Mouse (Mus musculus) midbrain, embryonic 14.5 days (tissue): ENCODE measurements around the gene Oas3. TPM values are rescaled to one million over a fixed set of nuclear protein-coding genes. Genes with fewer than 3 reads are reported as not detected.

Source experiments
- ATAC-seq: fragments of 200-750 bp; cut with Nextera tagmentation; 2 replicates; pipeline ENCODE4 v1.8.0; 2017; ENCODE audit warnings: moderate number of reproducible peaks, moderate library complexity; ENCODE audit not compliant: low FRiP score, low TSS enrichment
- DNase-seq: peaks from one replicate; pipeline ENCODE4 v3.0.0-alpha.2; 2015
- H3K27ac ChIP-seq: fragments of 300-500 bp; sonication (generic); replicated peaks from 2 replicates; pipeline ENCODE4 v1.5.1; 2014; ENCODE audit warnings: mild to moderate bottlenecking, low read depth, low read length, moderate library complexity
- H3K27me3 ChIP-seq: fragments of 300-500 bp; sonication (generic); 2 replicates; pipeline ENCODE4 v1.6.1; 2014; ENCODE audit warnings: low read length, control low read depth, mixed read lengths; ENCODE audit not compliant: control insufficient read depth, insufficient read depth
- H3K36me3 ChIP-seq: fragments of 300-500 bp; sonication (generic); 2 replicates; pipeline ENCODE4 v1.6.1; 2014; ENCODE audit warnings: low read length, control low read depth; ENCODE audit not compliant: control insufficient read depth, insufficient read depth
- H3K4me1 ChIP-seq: fragments of 300-500 bp; sonication (generic); 2 replicates; pipeline ENCODE4 v1.6.1; 2014; ENCODE audit warnings: mild to moderate bottlenecking, antibody characterized with exemption, low read length, control low read depth; ENCODE audit not compliant: control insufficient read depth, insufficient read depth
- H3K4me2 ChIP-seq: fragments of 300-500 bp; sonication (generic); 2 replicates; pipeline ENCODE4 v1.6.1; 2014; ENCODE audit warnings: mild to moderate bottlenecking, low read length, moderate library complexity
- H3K4me3 ChIP-seq: fragments of 300-500 bp; sonication (generic); replicated peaks from 2 replicates; pipeline ENCODE4 v1.5.1; 2014; ENCODE audit warnings: low read depth, low read length
- H3K9ac ChIP-seq: fragments of 300-500 bp; sonication (generic); replicated peaks from 2 replicates; pipeline ENCODE4 v1.6.1; 2014; ENCODE audit warnings: mild to moderate bottlenecking, low read length, moderate library complexity
- H3K9me3 ChIP-seq: fragments of 300-500 bp; sonication (generic); 2 replicates; pipeline ENCODE4 v1.6.1; 2016; ENCODE audit warnings: low read length, control low read depth, mixed read lengths; ENCODE audit not compliant: control insufficient read depth
- WGBS: fragments of 180-500 bp; shearing (Covaris S2); extraction: QIAGEN DNeasy Blood & Tissue Kit; methylation state at CpG from one replicate; pipeline ENCODE4 v1.1.7; 2014; 5-methylcytosine and 5-hydroxymethylcytosine counted together
- polyA plus RNA-seq: library from polyadenylated mRNA; unstranded; fragments of >200 nt; fragmentation: Nextera tagmentation; extraction: Ambion mirVana; gene quantifications from 2 replicates; pipeline ENCODE4 v1.2.1, GENCODE M21; 2014

Oas3 gene
- polyA plus RNA-seq, 1 experiment from 2014 or later: 1.1 TPM

- Histone ChIP-seq H3K4me2 (no peak overlapping the region), H3K27ac (no peak overlapping the region), H3K4me3 (no peak overlapping the region), H3K36me3 (no peaks in the 10 kb centered on the region), H3K27me3 (peaks cover 4% of the 10 kb centered on the region; the same call in 1 of the 2 replicates), H3K9ac (no peak overlapping the region), H3K4me1 (no peaks in the 10 kb centered on the region), H3K9me3 (no peaks in the 10 kb centered on the region)
- DNase-seq (no peak), ATAC-seq (no peak)
- WGBS: 77% methylated on average over 10 of the region's 10 CpGs
Measured at GRCm38 (mm10) chr5:120717136-120717535, 60.3 kb downstream of the Oas3 start.

GRCm38 (mm10) chr5:120714314-120714713 is 63.1 kb downstream of the Oas3 start:
- H3K36me3 ChIP-seq: no peaks in the 10 kb centered on the region
- H3K9me3 ChIP-seq: no peaks in the 10 kb centered on the region
- H3K27ac ChIP-seq: no peak overlapping the region
- ATAC-seq (no peak), DNase-seq (peak; percentile 91)
- no peak overlapping the region for H3K4me3 ChIP-seq
- peak overlapping the region; percentile 12; the same call in 1 of the 2 replicates for H3K9ac ChIP-seq
- 3% methylated on average over 16 of the region's 16 CpGs for WGBS
- H3K4me1 ChIP-seq: peaks cover 7% of the 10 kb centered on the region; the same call in 1 of the 2 replicates
- peaks cover 4% of the 10 kb centered on the region; the same call in 1 of the 2 replicates for H3K27me3 ChIP-seq
- H3K4me2 ChIP-seq: 0 out of 2 replicates have a peak overlapping the region, but pooled peaks have one; percentile 1

- no peak overlapping the region for H3K27ac ChIP-seq
- peaks cover 4% of the 10 kb centered on the region; the same call in 1 of the 2 replicates for H3K27me3 ChIP-seq
- no peak overlapping the region for H3K9ac ChIP-seq
- 60% methylated on average over 8 of the region's 8 CpGs for WGBS
- DNase-seq (peak; percentile 46), ATAC-seq (no peak; the same call in 1 of the 2 replicates)
- H3K4me2 ChIP-seq: no peak overlapping the region
- H3K36me3 ChIP-seq: no peaks in the 10 kb centered on the region
- peaks cover 19% of the 10 kb centered on the region; the same call in 1 of the 2 replicates for H3K4me1 ChIP-seq
- H3K4me3 ChIP-seq: no peak overlapping the region
- no peaks in the 10 kb centered on the region for H3K9me3 ChIP-seq
Measured at GRCm38 (mm10) chr5:120712721-120713120, 64.7 kb downstream of the Oas3 start.

GRCm38 (mm10) chr5:120711827-120712226 is 65.6 kb downstream of the Oas3 start, which contains the start of gene Dtx1:
TSS of gene Dtx1 (minus strand) at chr5:120711927.
- no peaks in the 10 kb centered on the region for H3K36me3 ChIP-seq
- H3K4me2 ChIP-seq: peak within 1 kb of the TSS; percentile 82
- no peak for ATAC-seq
- H3K27me3 ChIP-seq: peaks cover 4% of the 10 kb centered on the region; the same call in 1 of the 2 replicates
- H3K4me1 ChIP-seq: peaks cover 22% of the 10 kb centered on the region
- WGBS: 25% methylated on average over 3 of the region's 3 CpGs
- no peaks in the 10 kb centered on the region for H3K9me3 ChIP-seq
- peak within 1 kb of the TSS; percentile 90 for H3K27ac ChIP-seq
- peak within 1 kb of the TSS; percentile 94 for H3K9ac ChIP-seq
- no peak for DNase-seq
- H3K4me3 ChIP-seq: peak within 1 kb of the TSS; percentile 67

GRCm38 (mm10) chr5:120711416-120711815 is 66.0 kb downstream of the Oas3 start:
- Histone ChIP-seq H3K4me2 (peak overlapping the region; percentile 82), H3K27me3 (peaks cover 4% of the 10 kb centered on the region; the same call in 1 of the 2 replicates), H3K9me3 (no peaks in the 10 kb centered on the region), H3K9ac (peak overlapping the region; percentile 94), H3K4me3 (peak overlapping the region; percentile 67), H3K27ac (peak overlapping the region; percentile 90), H3K36me3 (no peaks in the 10 kb centered on the region), H3K4me1 (peaks cover 26% of the 10 kb centered on the region)
- DNase-seq: peak; percentile 80
- WGBS: 2% methylated on average over 43 of the region's 43 CpGs
- ATAC-seq: no peak

GRCm38 (mm10) chr5:120710826-120711248 is 66.6 kb downstream of the Oas3 start:
- Histone ChIP-seq H3K27ac (peak overlapping the region; percentile 90), H3K4me3 (peak overlapping the region; percentile 67), H3K9me3 (no peaks in the 10 kb centered on the region), H3K27me3 (peaks cover 4% of the 10 kb centered on the region; the same call in 1 of the 2 replicates), H3K9ac (peak overlapping the region; percentile 94), H3K36me3 (no peaks in the 10 kb centered on the region), H3K4me1 (peaks cover 26% of the 10 kb centered on the region), H3K4me2 (peak overlapping the region; percentile 82)
- WGBS: under 1% methylated on average over 33 of the region's 34 CpGs
- peak; percentile 73 for DNase-seq
- peak; percentile 32; the same call in 1 of the 2 replicates for ATAC-seq

GRCm38 (mm10) chr5:120710161-120710825 is 67.2 kb downstream of the Oas3 start:
- no peaks in the 10 kb centered on the region for H3K36me3 ChIP-seq
- peak; percentile 28 for ATAC-seq
- peak overlapping the region; percentile 67 for H3K4me3 ChIP-seq
- no peaks in the 10 kb centered on the region for H3K9me3 ChIP-seq
- peak overlapping the region; percentile 82 for H3K4me2 ChIP-seq
- H3K4me1 ChIP-seq: peaks cover 26% of the 10 kb centered on the region
- H3K27ac ChIP-seq: peak overlapping the region; percentile 90
- WGBS: under 1% methylated on average over 40 of the region's 40 CpGs
- H3K27me3 ChIP-seq: peaks cover 4% of the 10 kb centered on the region; the same call in 1 of the 2 replicates
- H3K9ac ChIP-seq: peak overlapping the region; percentile 94
- peak; percentile 77 for DNase-seq

- H3K4me1 ChIP-seq: peaks cover 37% of the 10 kb centered on the region
- WGBS: 28% methylated on average over 13 of the region's 13 CpGs
- no peaks in the 10 kb centered on the region for H3K9me3 ChIP-seq
- H3K27me3 ChIP-seq: no peaks in the 10 kb centered on the region
- H3K9ac ChIP-seq: no peak overlapping the region; the same call in 1 of the 2 replicates
- no peaks in the 10 kb centered on the region for H3K36me3 ChIP-seq
- DNase-seq (peak; percentile 55), ATAC-seq (no peak)
- no peak overlapping the region for H3K27ac ChIP-seq
- H3K4me3 ChIP-seq: peak overlapping the region; percentile 24
- peak overlapping the region; percentile 55 for H3K4me2 ChIP-seq
Measured at GRCm38 (mm10) chr5:120706976-120707375, 70.5 kb downstream of the Oas3 start.
